Mouse (Mus musculus) gastrocnemius, postnatal 4 days (tissue): ENCODE measurements at regions not wholly inside any gene's neighbourhood (a gene's known extent, or its start where the extent isn't known, plus 50 kb on each side); places are given as distances from the start of the nearest gene placed in this dataset.

ENCODE experiments used
- DNase-seq, 2 experiments: peaks; one replicate each; pipeline ENCODE4 v3.0.0; 2021 to 2022; ENCODE audit warnings: low spot score in 2 of 2, mixed read lengths in 2 of 2

- no peak for DNase-seq
Measured at GRCm38 (mm10) chr8:10870423-10871055, 137.7 kb downstream of the Irs2 start.

- DNase-seq, result no peak
Measured at GRCm38 (mm10) chr8:10869866-10870265, 138.4 kb downstream of the Irs2 start.

DNA sequence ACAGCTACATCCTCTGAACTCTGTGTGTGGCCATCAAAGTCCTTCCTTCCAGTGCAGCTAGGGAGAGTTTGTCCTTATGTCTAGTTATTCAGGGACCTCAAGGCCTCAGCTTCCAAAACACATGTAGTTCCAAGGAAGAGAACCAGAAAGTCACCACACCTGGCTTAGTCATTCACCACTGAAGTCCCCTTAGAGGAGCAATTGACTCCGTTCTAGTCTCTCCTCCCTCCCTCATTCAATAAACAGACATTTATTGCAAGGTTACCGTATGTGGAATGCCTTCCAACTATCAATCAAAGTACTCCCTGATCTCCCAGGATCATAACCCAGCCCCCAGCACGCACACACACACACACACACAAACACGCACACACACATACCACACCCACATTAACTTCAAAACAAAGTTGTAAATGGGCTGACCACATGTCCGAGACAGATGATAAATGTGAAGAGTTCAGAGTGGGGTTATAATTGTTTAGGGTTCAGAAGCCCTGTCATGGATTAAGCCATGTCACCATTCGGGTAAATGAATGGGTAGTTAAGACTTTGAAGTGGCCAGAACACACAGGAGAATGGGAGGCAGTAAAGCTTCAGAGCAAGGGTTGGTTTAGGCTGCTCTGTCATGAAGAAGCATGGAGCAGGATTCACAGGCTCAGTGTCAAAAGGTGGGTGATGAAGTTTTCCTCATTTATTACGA, 141.4 kb downstream of the Irs2 start:
- no peak for DNase-seq

GRCm38 (mm10) chr8:10865941-10866513, 142.2 kb downstream of the Irs2 start:
- no peak for DNase-seq

DNA sequence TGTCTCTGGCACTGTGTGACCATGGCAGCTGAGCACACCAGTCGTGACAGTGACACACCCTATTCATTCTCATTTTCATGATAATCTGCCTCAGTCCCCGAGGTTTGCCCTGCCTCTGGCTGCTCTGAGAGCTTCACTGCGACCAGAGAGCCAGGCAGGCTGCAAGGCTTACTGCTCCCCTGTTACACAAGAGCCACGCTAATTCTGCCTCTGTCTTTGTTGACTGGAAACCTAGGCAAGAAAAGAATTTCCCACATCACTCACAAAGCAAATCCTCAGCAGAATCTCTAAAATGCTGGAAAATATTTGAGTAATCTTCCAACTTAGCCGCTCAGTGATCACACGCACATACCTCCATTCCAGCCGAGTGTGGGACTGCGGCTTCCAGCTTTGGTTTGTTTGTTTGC, 142.8 kb downstream of the Irs2 start:
- no peak for DNase-seq

DNA sequence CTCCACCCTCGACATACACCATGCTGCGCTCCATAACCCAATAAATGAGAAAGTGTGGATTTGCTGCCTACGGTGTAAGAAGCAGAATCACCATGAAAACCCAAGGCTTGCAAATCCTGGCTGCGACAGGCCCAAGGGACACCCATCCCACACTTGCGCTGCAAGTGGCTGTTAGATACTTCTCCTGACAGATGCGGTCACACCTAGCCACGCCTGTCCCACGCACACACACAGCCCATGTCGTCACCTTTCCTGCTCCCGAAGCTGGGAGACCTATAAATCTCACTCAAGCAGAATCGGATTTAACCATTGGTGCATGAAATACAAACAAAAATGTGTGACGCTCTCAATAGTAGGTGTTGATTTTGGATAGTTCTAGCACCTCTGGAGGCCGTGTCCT, 145.8 kb downstream of the Irs2 start:
- no peak for DNase-seq

DNA sequence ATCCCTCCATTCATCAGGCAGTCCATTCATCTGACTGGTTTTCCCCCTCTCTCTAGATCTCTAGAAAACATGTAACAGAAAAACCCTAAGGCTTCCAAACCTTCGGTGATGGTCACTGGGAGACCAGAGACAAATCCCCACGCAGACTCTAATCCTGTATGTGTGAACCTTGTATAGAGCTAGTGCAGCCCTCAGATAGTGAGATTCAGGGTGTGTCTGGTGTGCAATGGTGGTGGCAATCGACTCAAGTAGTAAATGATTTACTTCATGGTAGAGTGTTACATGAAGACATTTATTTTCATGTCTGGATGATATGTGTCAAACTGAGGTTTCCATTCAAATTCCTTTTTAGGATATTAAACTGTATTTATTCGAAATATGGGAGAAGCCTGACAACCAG, 147.4 kb downstream of the Irs2 start:
- no peak for DNase-seq

- DNase-seq, result no peak
Measured at GRCm38 (mm10) chr8:10857874-10858273, 150.4 kb downstream of the Irs2 start.

GRCm38 (mm10) chr8:10856996-10857720, 151.1 kb downstream of the Irs2 start:
- DNase-seq, result no peak

DNA sequence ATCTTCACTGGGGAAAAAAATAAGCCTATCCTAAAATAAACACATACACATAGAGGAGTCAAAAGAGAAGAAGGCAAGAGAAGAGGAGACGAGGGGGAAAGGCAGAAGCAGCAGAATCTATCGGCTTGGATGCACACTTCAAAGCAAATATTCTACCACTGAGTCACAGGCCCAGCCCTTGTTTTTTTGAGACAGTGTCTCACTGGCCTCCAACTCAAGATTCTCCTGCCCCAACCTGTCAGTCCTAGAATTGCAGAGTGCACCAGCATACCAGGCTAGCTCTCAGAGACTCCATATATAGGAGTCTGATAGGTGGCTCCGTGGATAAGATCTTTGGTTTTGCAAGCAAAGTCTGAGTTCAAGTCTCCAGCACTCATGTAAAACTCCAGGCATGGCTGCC, 152.6 kb downstream of the Irs2 start:
- no peak for DNase-seq

DNA sequence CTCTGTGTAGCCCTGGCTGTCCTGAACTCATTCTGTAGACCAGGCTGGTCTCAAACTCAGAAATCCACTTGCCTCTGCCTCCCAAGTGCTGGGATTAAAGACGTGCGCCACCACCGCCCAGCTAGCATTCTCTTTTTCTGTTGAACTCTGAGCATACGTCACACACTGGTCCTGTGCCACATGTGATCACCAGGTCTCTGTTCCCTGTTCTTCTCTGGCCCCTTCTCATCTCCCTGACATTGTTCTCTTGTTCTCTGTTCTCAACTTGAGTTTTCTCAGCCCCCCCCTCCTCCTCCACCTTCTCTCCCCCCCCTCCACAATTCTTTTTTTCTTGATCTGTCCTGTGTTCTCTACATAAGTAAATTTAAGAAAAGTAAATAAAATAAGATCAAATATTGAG, 153.1 kb downstream of the Irs2 start:
- no peak for DNase-seq

GRCm38 (mm10) chr8:10854600-10854999, 153.7 kb downstream of the Irs2 start:
- no peak for DNase-seq

DNA sequence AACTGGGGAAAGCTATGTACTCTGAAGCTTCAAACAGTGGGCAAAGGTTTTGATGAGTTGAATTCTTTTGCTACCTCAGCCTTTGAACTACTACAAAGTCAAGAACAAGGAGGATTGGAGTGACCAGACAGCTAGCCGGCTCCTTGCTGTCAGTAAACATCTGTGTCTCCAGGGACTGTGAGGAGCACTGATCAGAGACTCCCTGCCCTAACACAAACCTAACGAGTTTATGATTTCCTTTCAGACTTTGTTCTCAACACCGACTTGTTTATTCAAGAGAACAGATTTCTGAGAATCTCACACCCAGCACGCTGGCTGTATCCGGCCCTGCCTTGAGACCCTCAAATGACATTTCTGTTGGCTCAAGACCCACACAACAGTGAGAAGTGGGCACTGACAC, 154.4 kb downstream of the Irs2 start:
- DNase-seq, result no peak

DNA sequence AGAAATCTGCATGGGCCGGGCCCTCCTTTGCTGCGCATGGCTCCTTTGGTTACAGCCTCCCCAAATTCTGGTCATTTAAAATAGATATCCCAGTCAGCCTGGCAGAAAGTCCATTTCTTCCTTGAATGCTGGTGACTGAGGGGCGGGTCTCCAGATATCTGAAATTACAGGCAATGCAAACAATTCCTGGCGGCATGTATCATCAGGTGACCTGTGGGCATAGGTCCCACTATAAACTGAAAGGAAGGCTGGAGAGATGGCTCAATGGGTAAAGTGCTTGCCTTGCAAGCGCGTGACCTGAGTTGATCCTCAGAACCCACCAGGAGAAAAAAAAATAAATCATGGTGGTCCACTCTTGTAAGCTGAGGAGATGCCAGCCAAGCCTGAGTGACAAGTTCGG, 158.3 kb downstream of the Irs2 start:
- DNase-seq, result no peak

- no peak for DNase-seq
Measured at GRCm38 (mm10) chr8:10845607-10846006, 162.7 kb downstream of the Irs2 start.

- DNase-seq, result no peak
Measured at GRCm38 (mm10) chr8:10840853-10841531, 167.3 kb downstream of the Irs2 start.

DNA sequence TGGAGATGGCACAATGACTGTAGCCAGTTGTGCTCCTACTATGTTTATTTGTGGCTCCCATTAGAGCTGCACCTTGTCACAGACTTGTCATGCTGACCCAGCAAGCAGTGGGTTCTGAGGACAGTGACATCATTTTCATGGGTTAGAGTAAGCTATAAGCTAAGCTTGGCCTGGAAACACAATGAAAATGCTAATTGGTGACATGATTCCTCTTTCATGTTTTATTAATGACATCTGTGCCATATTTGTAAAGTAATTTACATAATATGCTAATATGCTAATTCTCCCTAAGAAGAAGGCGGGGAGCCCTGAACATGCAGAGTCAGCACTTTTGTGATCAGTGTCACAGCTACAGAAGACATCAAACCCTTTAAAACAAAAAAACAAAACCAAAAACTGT, 168.2 kb downstream of the Irs2 start:
- no peak for DNase-seq

GRCm38 (mm10) chr8:10835054-10835453, 173.2 kb downstream of the Irs2 start:
- DNase-seq, result no peak

DNA sequence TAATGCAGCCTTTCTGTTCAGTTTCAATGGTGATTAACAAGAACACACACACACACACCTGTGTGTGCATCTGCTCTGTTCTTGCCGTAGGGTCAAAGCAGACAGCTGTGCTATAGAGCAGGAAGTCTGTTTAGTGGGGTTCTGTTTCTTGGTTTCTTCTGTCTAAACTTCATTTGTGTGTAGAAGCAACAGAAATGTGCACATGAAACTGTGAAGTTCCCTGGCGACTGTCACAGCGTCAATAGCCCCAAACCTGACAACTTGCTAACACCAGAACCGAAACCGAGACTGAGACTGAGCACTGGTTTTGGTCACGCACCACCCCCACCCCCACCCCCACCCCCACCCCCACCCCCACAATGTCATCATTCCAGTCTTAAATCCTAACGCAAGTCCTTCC, 176.4 kb downstream of the Irs2 start:
- DNase-seq, result no peak

DNA sequence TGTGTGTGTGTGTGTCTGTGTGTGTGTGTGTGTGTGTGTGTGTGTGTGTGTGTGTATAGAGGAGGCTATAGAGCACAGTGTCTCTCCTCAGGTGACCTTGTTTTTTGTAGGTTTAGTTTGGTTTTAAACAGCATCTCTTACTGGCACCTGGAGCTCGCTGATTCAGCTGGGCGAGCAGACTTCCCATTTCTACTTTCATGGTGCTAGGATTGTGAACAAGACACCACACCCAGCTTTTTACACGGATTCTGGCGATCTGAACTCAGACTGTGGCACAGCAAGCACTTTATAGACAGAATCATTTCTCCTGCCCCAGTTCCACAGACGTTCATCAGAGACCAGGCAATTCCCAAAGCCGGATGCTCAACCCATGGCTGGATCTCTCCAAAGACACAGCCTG, 177.0 kb downstream of the Irs2 start:
- no peak for DNase-seq

DNA sequence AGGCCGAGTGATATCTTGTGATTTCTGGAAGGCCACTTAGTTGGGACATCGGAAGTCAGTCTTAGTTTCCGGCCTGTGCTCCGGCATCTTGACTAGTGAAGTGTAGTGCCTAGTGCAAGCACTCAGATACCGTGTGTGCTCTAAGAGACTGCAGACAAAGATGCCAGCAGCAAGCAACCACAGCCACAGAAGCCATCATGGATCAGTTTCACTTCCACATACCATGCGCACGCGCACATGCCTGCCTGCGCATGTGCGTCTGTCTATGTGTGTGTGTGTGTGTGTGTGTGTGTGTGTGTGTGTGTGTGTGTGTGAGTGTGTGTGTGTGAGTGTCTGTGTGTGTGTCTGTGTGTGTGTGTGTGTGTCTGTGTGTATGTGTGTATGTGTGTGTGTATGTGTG, 177.4 kb downstream of the Irs2 start:
- no peak for DNase-seq

- DNase-seq, result no peak
Measured at GRCm38 (mm10) chr8:10828580-10828979, 179.7 kb downstream of the Irs2 start.
